Mouse (Mus musculus): ENCODE results near the gene 5730480H06Rik.

5730480H06Rik gene

DNA sequence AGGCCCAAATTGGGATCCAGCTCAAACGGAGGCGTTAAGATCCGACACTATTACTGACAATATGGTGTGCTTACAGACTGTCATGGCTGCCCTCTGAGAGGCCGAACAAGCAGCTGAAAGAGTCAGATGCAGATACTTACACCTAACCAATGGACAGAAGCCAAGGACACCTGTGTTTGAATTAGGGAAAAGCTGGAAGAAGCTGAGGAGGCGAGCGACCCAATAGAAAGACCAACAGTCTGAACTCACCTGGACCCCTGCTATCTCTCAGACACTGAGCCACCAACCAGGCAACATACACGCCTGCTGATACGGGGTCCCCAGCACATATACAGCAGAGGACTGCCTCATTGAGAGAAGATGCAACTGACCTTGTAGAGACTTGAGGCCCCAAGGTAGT, at the start of gene 5730480H06Rik:
TSS of gene 5730480H06Rik (plus strand) at position 301 of the 400 bp plus-strand sequence.
- no peak for DNase-seq (ENCODE audit: low spot score)

DNA sequence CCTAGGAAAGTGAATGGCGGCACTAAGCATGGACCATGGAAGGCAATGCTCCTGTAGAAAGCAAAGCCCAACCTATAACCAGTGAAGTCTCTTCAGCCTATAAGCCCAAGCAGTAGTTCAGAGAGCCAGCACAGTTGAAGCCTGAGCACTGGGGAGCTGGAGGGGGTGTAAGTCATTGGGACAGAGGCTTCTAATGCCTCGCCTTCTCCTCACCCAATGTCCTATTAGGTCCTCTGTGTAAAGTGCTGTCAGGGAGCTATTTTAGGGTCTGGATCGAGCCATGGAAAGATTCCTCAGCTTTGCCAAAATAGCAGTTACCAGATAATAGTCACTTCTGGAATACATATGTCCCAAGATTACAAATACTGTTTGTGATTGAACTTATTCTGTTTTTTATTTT, 26.6 kb upstream of the 5730480H06Rik start:
- DNase-seq (ENCODE audit: low spot score): no peak

DNA sequence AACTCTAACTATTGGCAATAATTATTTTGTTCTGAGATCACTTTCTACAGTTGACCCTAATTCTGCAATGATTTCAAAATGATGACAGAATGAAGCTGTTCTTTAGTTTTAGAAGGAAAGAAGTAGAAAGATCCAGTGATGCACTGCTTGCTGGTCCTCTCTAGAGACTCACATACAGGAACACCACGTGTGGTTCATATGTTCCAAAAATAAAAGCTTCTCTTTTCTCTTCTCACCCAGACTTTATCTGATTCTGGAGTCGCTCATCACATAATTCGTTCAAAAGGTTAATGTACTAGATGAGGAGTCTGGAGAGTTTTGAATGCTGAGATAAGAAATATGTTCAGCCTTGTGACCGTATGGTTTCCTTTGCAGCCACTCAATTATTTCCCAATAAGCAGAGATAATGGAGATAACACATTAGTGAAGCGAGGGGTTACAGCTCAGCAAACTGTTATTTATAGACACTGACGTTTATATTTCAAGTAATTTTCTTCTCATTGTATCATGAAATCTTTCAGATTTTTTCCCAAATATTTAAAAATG, 12.6 kb upstream of the 5730480H06Rik start:
- DNase-seq (ENCODE audit: low spot score): no peak

DNA sequence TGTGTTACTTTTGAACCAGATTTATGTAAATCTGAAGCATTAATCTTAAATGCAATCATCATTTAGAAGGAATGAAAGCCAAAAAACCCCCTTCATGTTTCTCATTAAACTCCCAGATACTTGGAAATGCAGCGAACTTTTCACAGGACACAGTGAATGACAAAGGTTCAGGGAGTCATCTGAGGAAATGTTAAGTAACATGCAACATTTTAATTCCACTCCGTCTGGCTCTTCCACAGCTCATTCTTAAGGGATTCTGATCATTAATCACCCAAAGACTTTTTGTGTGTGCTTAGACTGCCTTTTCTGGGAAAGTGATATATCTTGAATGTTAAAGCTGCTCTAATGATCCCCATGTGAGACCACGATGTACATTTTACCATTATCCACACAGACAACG, 7.2 kb upstream of the 5730480H06Rik start:
- no peak for DNase-seq (ENCODE audit: low spot score)

DNA sequence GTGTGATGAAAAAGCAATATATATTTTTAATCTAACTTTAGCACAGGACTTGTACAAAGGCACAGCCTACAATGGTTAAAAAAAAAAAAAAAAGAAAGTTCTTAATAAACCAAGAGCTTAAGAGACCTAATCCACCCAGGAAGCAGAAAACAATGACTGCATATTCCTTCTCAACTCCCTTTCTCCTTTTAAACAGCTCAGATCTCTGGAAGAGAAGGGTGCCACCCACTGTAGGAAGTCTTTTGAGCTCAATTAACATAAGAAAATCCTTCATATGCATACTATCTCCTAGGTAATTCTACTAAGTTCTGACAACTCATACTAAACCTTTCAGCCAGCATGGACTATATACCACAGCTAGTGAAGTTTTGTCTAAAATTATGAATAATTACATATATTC, 1.5 kb upstream of the 5730480H06Rik start:
- DNase-seq (ENCODE audit: low spot score): no peak

DNA sequence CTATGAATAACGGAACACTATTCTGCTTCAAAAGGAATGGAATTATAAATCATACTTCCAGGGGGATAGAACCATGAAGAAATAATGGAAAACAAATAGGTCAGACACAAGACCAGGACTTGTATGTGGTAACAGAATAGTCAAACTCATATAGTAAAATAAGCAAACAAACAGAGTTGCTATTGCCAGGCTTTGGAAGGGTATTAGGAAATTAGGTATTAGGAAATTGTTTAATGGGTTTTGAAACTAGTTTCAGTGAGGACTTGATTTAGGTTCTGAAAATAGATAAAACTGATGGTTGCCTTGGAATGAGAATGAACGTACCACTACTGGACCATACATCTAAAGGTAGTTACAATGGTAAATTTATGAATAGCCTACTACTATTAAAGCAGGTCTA, 2.0 kb downstream of the 5730480H06Rik start:
- DNase-seq (ENCODE audit: low spot score): no peak

DNA sequence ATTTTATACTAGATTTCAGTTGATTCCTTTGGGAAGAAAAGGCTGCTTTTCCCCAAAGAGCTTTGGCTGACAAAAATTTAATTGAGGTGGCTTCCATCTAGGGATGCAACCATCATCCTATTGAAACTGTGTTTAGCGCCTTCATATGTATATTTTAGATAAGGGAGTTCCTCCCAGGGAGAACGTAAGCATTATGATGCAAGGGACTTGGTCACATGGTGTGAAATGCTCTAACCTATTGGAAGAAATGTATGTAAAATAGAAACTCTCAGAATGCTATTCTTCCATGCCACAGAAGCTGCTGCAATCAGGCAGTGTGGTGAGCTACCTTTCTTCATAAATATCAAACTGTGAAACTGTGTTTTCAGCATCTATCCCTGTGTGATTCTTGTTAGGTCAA, 3.1 kb downstream of the 5730480H06Rik start:
- DNase-seq (ENCODE audit: low spot score): no peak

DNA sequence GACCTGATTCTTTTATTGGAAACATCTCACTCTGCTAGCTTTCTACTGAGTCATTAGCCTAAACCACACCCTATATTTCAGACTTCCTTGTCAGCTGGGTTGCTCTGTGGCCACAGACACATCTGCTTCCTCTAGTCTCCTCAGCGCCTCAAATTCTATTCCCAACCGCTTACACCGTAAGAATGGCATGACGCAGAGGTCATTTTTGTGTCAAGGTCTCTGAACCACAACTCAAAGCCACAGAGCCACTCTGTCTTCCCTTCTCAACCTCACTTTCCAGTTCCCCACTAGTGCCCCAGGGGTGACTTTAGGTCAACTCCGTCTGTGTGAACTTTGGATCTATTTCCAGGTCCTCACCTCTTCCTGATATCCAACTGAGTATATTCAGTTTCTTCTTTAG, 3.7 kb downstream of the 5730480H06Rik start:
- DNase-seq (ENCODE audit: low spot score): no peak

DNA sequence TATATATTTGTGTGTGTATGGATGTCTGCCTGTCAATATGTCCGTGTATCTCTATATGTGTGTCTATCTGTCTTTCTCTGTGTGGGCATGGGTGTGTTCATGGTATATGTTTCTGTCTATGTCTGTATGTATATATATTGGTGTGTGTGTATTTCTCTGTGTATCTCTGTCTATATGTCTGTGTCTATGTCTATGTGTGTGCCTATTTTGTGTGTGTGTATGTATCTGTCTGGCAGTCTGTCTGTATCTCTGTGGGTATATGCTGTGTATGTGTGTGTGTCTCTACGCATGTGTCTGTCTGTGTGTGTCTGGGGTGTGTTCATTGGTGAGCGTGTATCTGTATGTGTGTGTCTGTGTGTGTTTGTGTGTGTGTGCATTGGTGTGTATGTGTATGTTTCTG, 5.7 kb downstream of the 5730480H06Rik start:
- no peak for DNase-seq (ENCODE audit: low spot score)

DNA sequence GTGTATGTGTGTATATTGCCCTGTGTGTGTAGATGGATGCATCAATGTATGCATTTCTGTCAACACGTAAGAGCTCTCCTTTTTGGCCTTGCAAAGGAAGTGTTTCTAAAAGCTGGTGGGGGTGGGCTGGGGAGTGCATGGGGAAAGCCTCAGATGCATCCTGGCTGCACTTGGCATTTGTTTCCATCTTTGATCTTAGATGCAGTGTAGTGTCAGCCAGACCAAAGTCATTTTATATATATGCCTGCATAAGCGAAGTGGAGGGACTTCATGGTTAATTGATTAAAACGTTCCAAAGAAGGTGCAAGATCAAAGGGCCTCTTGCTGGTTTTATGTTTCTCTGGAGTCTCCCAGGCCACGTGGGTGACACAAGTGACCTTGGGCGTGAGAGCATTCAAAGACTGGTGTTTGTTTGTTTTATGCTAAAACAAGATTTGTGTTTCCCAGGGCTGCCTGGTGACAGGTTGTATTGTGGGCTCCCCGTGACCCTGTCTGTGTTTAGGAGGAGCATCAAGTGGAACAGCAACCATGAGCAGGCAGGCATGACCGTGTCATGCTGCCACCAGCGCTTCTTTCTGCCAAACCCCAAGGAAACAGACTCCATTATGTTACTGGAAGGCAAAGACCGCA, 6.2 kb downstream of the 5730480H06Rik start:
- peak; percentile 4 for DNase-seq (ENCODE audit: low spot score)

DNA sequence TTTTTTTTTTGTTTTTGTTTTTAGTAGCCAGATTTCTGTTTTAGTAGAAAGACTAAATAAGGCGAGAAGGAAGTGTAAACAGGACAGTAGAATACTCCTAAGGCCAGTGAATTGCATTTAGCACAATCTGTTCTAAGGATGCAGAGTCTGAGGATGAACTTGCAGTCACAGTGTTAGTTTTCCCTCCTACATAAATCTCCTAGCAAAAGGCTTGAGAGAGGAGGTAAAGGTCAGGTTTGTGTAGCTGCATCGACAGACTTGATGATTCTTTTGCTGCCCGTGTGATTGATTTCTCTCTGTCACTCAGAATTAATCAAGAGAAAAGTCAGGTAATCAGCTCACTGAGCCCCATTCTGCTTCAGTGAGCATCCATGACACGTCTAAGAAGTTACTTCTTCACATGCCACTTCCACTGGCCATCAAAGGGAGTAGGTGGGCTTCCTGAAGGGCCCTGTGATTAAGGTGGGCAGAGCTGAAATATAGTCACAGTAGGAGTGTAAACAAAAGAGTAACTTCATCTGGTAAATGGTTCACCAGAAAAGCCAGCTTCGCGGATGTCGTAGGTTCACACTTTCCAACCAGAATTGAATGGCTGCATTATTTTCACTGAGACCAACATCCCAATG, 13.2 kb downstream of the 5730480H06Rik start:
- no peak for DNase-seq (ENCODE audit: low spot score)

DNA sequence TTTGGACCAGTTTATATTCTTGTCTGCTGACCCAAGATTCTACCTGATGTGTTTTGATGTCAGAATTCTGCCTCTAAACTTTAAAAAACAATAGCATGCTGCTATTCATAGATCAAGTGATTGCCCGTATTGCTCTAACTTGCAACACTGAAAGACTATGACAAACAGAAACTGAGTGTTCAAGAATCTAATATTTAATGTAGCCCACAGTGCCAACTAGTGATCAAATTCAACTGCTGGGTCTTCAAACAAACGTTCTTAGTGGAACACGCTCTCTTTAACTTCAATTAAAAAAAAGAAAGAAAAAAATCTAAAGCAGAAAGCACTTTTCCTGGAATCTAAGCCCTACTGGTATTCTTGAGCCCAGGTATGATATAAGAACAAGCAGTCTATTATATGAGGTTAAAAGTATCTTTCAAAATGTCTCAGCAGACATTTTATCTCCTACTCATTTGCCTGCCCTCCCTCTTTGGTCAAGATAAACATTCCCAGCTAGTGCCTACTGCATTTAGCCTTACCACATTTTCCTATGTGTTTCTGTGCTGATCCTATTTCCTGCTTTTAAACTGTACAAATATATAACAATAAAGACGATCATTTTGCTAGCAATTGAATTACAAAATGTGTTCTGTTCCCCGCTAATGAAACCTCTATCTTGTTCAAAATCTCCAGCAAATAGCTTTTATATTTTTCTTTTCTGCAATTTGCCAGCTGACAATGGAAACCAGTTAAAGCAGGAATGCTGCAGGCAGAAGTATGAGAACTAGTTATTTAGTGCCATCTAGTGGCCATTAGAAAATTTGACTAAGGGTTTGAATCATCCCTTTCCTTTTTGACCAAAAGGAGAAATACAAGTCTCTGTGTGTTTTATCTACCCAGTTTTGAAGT, 17.6 kb downstream of the 5730480H06Rik start:
- DNase-seq (ENCODE audit: low spot score): no peak

DNA sequence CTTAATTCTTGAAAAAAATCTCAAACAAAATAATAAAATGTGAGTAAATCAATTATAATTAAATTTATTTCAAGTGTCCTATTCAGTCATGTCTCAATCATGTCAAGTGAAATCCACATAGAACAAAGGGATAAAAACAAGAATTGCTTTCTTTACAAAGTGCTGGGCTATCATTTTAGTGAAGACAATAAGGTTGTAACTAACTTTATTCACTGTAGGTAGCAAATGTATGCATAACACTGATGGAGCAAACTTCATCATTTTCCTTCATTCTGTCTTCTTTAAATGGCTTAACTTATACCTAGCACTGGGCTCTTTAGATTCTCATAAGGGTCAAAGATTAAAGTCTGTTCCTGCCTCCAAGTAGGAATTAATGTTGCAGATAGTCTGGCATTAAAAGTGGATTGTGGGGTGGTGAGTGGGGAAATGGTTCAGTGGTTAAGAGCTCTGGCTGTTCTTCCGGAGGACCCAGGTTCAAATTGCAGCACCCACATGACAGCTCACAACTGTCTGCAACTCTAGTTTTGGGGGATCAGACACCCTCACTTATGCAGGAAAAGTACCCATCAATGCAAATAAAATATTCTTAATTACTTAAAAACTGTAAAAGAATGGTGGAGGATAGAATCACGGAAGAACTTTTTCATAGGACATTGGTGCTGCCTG, 18.4 kb downstream of the 5730480H06Rik start:
- DNase-seq (ENCODE audit: low spot score): no peak

DNA sequence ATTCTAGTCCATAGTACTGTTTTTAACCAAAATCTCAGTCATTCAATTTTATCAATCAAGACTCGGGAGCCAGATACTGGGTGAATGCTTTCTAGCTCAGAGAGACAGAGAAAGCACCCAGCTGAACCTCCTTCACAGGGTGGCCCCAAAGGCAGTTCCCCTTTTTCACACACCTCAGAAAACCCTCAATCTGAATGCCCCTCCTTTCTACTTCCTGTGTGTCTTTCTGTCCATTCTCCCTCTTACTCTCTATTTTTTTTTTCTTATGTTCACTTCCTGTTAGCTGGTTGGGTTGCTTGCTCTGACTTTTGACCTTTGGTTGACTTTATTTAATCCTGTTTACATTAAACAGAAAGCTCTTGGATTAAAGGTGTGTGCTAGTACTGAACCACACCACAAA, 21.6 kb downstream of the 5730480H06Rik start:
- no peak for DNase-seq (ENCODE audit: low spot score)

DNA sequence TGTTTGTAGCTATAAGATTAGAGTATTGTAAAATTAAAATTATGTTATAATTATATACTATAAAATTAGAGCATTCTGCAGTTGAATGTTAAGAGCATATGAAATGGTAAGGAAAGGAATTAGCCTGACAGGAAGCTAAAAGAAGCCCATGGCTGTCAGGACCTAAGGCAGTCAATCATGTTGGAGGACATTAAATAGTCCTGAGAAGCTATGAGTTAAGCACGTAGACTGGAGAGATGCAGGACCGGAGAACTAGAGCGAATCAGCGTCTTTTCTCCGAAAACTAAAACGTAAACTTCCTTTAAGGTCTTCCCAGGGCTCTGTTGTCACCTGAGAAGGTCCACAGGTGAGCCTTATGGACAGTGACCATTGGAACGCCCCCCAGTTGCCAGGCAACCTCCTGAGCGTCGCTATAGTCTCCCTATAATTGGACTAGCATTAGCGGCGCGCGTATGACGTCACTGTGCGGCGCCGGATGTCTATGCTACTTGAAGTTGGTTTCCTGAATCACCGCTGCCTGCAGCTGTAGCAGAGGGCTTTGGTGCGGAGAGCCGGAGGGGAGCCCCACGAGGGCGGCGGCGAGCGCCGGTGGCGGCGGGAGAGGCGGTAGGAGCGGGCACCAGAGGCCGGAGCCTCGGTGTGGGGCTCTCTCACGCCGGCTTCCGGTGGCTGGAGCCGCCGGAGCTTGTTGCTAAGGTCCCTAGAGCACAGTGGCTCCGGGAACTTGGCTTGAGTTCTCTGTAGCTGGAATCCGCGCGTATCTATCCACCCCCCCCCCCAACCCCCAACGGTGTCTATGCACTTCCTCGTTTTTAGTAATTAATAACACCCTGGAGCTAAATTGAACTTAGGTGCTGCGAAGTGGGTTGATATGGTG, 44.4 kb downstream of the 5730480H06Rik start:
- peak; percentile 89 for DNase-seq (ENCODE audit: low spot score)

DNA sequence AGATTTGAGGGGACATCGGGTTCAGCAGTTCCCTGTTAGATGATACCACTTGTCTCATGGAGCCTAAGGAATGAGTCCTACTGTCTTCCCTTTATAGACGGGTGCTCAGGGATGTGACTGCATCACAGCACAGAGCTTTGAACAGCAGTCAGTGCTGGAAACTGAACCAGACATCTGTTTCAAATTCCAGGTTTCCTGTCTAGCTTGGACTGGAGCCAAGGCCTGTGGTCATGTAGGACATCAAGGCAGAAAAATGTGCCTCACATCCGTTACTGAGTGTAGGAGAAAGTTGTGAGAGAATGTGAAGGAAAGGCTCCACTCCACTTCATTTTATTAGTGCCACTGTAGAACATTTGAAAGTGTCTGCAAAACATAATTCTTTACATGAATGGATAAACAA, 74.7 kb downstream of the 5730480H06Rik start:
- DNase-seq (ENCODE audit: low spot score): no peak

DNA sequence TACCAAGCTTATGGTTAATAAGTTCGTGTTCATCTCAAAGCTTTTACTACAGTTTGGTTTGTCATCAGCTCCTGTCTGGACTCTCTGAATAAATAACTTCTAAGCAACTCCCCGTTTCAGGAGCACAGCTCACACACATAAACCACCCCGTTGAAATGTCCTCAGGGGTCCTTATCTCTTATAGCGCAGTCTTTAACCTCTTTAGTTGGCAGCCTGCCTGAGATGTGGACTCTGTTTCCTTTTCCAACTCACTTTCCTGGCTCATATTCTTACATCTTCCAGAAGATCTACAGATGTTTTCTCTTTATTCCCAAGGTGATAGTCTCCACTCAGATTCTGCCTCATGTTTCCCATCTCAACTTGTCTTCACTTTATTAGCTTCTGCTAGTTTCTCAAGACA, 80.5 kb downstream of the 5730480H06Rik start:
- DNase-seq (ENCODE audit: low spot score): no peak

DNA sequence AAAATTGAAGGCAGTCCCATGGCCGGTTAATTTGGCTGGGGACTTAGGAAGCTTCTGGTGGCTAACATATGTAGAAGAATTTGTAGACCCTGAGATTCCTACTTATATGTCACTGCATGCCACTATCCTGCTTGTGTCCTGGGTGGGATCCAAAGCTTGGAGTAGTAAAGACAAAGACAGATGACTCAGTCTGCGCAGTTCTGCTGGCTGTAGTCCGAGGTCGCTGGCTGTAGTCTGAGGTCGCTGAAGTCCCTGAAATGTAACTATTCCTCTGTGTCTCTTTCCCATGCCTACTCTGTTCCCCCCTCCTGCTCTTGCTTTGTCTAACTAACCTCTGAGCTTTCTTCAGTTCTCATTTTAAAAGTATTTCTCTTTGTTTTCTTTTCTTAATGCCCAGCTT, 82.6 kb downstream of the 5730480H06Rik start:
- no peak for DNase-seq (ENCODE audit: low spot score)

DNA sequence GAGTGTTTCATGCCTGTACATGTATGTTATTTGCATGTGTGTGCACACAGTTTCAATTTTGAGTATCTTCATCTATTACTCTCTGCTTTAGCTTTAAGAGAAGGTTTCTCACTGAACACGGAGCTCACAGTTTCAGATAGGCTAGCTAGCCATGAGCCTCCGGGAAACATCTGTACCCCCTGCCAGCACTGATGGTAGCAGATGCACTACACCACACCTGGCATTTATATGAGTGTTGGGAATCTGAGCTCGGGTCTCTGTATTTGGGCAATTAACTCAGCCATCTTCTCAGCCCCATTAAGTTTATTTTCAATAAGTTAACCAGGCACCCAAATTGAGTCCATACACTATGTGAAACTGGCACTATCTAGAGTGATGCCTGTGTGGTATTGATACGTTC, 83.7 kb downstream of the 5730480H06Rik start:
- DNase-seq (ENCODE audit: low spot score): no peak

DNA sequence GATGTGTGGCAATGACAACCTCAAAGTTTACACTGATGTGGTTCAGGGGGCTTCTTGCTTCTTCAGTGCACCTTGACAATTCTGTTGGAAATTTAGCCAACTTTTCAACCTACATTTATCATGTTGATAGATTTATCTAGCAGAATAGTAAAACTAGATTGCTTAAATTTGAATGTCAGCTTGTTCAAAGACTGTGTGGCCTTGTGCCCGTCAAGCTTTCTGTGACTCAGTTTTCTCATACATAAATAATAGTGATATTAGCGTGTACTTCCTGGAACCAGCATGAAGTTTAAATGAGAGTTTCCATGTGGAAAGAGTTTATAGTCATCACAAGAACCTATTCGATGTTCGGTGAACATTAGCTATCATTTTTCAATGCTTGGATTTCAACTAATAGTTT, 84.5 kb downstream of the 5730480H06Rik start:
- no peak for DNase-seq (ENCODE audit: low spot score)

DNA sequence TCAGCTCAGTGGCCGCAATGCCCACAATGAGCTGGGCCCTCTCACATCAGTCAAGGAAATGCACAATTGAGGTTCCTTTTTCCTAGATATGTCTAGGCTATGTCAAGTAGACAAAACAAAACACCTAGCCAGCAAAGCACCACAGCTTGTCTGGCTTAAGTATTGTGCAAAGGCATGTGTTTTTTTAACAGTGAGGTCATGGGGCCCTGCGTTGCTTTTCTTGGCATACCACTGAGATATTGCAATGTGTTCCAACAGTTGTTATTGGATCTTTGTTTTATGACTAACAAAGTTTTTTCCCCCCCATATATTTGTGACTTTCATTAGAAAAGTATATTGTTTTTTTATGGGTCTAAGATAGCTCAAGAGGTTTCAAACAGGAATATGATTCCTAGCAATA, 92.0 kb downstream of the 5730480H06Rik start:
- no peak for DNase-seq (ENCODE audit: low spot score)

All from ovary, postnatal 36 days (tissue).